Mouse (Mus musculus) intestine, embryonic 14.5 days (tissue): ENCODE results near the gene Akain1. TPM values are rescaled to one million over a fixed set of nuclear protein-coding genes. Genes with fewer than 3 reads are reported as not detected.

ENCODE experiments used
- ATAC-seq: fragments of 200-750 bp; cut with Nextera tagmentation; replicated peaks from 2 replicates; pipeline ENCODE4 v1.8.0; 2017; ENCODE audit warnings: low read depth, moderate number of reproducible peaks, moderate TSS enrichment, moderate library complexity; ENCODE audit not compliant: low FRiP score, low TSS enrichment
- DNase-seq: peaks from one replicate; pipeline ENCODE4 v3.0.0-alpha.2; 2018; ENCODE audit warnings: low spot score
- H3K27ac ChIP-seq: fragments of 300-500 bp; sonication (generic); 2 replicates; pipeline ENCODE4 v1.5.1; 2014; ENCODE audit warnings: low read depth, mild to moderate bottlenecking, control low read depth
- H3K27me3 ChIP-seq: fragments of 300-500 bp; sonication (generic); replicated peaks from 2 replicates; pipeline ENCODE4 v1.6.1; 2014; ENCODE audit warnings: low read length, control low read depth; ENCODE audit not compliant: control insufficient read depth, insufficient read depth
- H3K36me3 ChIP-seq: fragments of 300-500 bp; sonication (generic); 2 replicates; pipeline ENCODE4 v1.6.1; 2014; ENCODE audit warnings: low read length, control low read depth; ENCODE audit not compliant: control insufficient read depth, insufficient read depth
- H3K4me1 ChIP-seq: fragments of 300-500 bp; sonication (generic); replicated peaks from 2 replicates; pipeline ENCODE4 v1.6.1; 2014; ENCODE audit warnings: low read length, control low read depth, mixed read lengths; ENCODE audit not compliant: control insufficient read depth, insufficient read depth
- H3K4me2 ChIP-seq: fragments of 300-500 bp; sonication (generic); 2 replicates; pipeline ENCODE4 v1.6.1; 2014; ENCODE audit warnings: low read length
- H3K4me3 ChIP-seq: fragments of 300-500 bp; sonication (generic); 2 replicates; pipeline ENCODE4 v1.5.1; 2014; ENCODE audit warnings: low read depth, low read length, control low read depth, mixed read lengths
- H3K9ac ChIP-seq: fragments of 300-500 bp; sonication (generic); 2 replicates; pipeline ENCODE4 v1.6.1; 2014; ENCODE audit warnings: mild to moderate bottlenecking, low read length
- H3K9me3 ChIP-seq: fragments of 300-500 bp; sonication (generic); 2 replicates; pipeline ENCODE4 v1.6.1; 2016; ENCODE audit warnings: low read length, control low read depth; ENCODE audit not compliant: control insufficient read depth
- WGBS: fragments of 180-500 bp; shearing (Covaris S2); extraction: QIAGEN DNeasy Blood & Tissue Kit; methylation state at CpG from one replicate; pipeline ENCODE4 v1.1.7; 2014; 5-methylcytosine and 5-hydroxymethylcytosine counted together
- polyA plus RNA-seq: library from polyadenylated mRNA; unstranded; fragments of >200 nt; fragmentation: Nextera tagmentation; extraction: Ambion mirVana; gene quantifications from 2 replicates; pipeline ENCODE4 v1.2.1, GENCODE M21; 2014

The Akain1 gene
- polyA plus RNA-seq, 1 experiment from 2014 or later, result not detected

GRCm38 (mm10) chr17:69472401-69472800 is 33.3 kb downstream of the Akain1 start:
- no peaks in the 10 kb centered on the region for H3K36me3 ChIP-seq
- H3K27ac ChIP-seq, result no peak overlapping the region
- H3K4me3 ChIP-seq, result no peak overlapping the region
- H3K9me3 ChIP-seq, result no peaks in the 10 kb centered on the region
- H3K4me1 ChIP-seq, result no peaks in the 10 kb centered on the region; the same call in 1 of the 2 replicates
- WGBS, result 58% methylated on average over 9 of the region's 9 CpGs
- H3K4me2 ChIP-seq, result no peak overlapping the region
- no peak overlapping the region for H3K9ac ChIP-seq
- DNase-seq, result no peak
- no peak for ATAC-seq
- H3K27me3 ChIP-seq, result peaks cover 10% of the 10 kb centered on the region; the same call in 1 of the 2 replicates

DNA sequence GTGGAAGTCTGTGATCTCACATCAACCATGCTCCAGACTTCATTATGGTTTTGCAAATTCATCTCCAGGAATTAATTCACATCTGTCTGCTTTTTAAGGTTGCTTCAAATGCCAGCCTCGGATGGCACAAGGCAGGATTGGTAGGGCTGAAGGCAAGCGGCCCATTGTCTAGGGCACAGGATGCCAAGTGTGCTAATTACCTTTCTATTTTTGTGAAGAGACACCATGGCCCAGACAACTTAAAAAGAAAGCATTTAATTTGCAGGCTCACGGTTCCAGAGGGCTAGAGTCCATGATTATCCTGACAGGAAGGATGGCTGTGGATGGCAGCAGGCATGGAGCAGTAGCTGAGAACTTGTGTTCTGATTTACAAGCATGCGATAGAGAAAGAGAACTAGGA is 35.0 kb downstream of the Akain1 start:
- H3K36me3 ChIP-seq, result no peaks in the 10 kb centered on the region
- no peak overlapping the region for H3K9ac ChIP-seq
- no peak overlapping the region for H3K4me3 ChIP-seq
- H3K27me3 ChIP-seq, result peaks cover 10% of the 10 kb centered on the region; the same call in 1 of the 2 replicates
- no peak for ATAC-seq
- no peak overlapping the region for H3K4me2 ChIP-seq
- DNase-seq, result no peak
- WGBS, result 86% methylated on average over 4 of the region's 4 CpGs
- no peaks in the 10 kb centered on the region; the same call in 1 of the 2 replicates for H3K4me1 ChIP-seq
- H3K9me3 ChIP-seq, result no peaks in the 10 kb centered on the region
- H3K27ac ChIP-seq, result no peak overlapping the region

DNA sequence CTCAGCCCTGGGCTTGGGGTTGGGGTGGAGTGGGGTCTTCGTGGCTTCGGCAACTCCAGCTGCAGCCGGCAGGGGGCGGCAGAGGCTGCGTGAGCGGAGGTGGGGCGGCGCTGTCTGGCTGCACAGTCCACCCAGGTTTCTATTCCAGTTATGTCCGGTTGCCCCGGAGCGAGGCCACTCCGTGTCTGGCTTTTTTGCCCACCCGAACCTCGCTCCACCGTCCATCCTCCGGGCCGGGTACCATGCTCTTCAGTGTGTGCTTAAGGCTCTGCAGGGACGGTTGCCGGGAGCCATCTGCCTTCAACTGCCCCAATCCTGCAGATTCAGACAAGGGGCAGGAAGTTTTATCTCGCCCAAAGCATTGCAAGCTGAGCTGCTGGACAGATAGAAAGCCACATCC is 36.3 kb downstream of the Akain1 start:
- H3K27me3 ChIP-seq, result peaks cover 10% of the 10 kb centered on the region; the same call in 1 of the 2 replicates
- WGBS, result 1% methylated on average over 20 of the region's 20 CpGs

DNA sequence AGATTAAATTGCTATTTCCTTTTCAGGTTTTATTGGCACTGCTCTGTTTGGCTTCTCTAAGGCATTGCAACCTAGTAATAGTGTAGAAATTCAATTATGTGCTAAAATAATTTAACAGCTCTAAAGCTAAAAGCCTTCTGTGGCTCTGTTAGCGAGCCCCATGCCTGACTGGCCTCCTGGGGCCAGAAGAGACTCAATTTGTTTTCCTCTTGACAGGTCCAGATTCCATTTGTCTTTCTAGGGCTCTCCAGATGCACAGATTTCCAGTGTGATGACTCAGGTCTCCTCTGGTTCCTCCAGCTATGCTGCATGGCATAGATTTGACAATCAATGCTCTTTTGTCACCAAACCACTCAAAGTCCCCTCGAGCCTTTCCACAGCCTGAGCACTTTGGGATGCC is 38.4 kb downstream of the Akain1 start:
- 31% methylated on average over 2 of the region's 2 CpGs for WGBS
- no peak for DNase-seq
- Histone ChIP-seq H3K4me2 (no peak overlapping the region), H3K27ac (no peak overlapping the region), H3K4me1 (no peaks in the 10 kb centered on the region; the same call in 1 of the 2 replicates), H3K27me3 (peaks cover 2% of the 10 kb centered on the region; the same call in 1 of the 2 replicates), H3K4me3 (no peak overlapping the region), H3K9ac (no peak overlapping the region), H3K36me3 (no peaks in the 10 kb centered on the region), H3K9me3 (no peaks in the 10 kb centered on the region)
- no peak for ATAC-seq

More for the DNA sequence above, 36.3 kb downstream of the Akain1 start:
- no peaks in the 10 kb centered on the region; the same call in 1 of the 2 replicates for H3K4me1 ChIP-seq
- peak overlapping the region; percentile 44 for H3K4me3 ChIP-seq
- H3K9ac ChIP-seq, result peak overlapping the region; percentile 52
- no peak overlapping the region for H3K27ac ChIP-seq
- peak overlapping the region; percentile 61 for H3K4me2 ChIP-seq
- no peaks in the 10 kb centered on the region for H3K9me3 ChIP-seq
- DNase-seq, result peak; percentile 90
- peak; percentile 82 for ATAC-seq
- H3K36me3 ChIP-seq, result no peaks in the 10 kb centered on the region

DNA sequence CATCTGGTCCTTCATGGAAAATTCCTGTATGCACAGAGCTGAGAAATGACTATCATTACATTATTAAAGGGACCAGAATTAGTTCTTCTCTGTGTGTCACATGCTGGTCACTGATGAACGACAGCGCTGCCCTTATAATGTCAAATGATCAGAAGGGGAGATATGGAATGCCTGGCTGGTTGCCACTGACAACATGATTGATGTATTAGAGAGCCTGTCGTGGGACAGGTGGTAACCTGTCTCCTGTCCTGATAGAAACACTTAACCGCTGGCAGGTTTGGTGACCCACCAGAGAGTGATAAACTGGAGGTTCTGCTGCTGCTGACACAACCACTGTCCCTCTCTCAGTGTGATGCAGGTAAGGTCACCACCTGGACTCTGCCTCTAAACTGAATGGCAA is 40.1 kb downstream of the Akain1 start:
- H3K9me3 ChIP-seq, result no peaks in the 10 kb centered on the region
- no peaks in the 10 kb centered on the region for H3K27me3 ChIP-seq
- H3K36me3 ChIP-seq, result no peaks in the 10 kb centered on the region
- WGBS, result 69% methylated on average over 4 of the region's 4 CpGs
- H3K4me1 ChIP-seq, result no peaks in the 10 kb centered on the region; the same call in 1 of the 2 replicates
- ATAC-seq (no peak), DNase-seq (no peak)
- H3K9ac ChIP-seq, result no peak overlapping the region
- no peak overlapping the region for H3K27ac ChIP-seq
- no peak overlapping the region for H3K4me3 ChIP-seq
- H3K4me2 ChIP-seq, result no peak overlapping the region

- Histone ChIP-seq H3K36me3 (no peaks in the 10 kb centered on the region), H3K4me2 (no peak overlapping the region), H3K4me1 (no peaks in the 10 kb centered on the region), H3K27me3 (no peaks in the 10 kb centered on the region), H3K4me3 (no peak overlapping the region), H3K9me3 (no peaks in the 10 kb centered on the region), H3K27ac (no peak overlapping the region), H3K9ac (no peak overlapping the region)
- 87% methylated on average over 12 of the region's 12 CpGs for WGBS
- DNase-seq (no peak), ATAC-seq (no peak)
Measured at GRCm38 (mm10) chr17:69487116-69487515, 48.0 kb downstream of the Akain1 start.

- H3K9me3 ChIP-seq, result no peaks in the 10 kb centered on the region
- no peak for ATAC-seq
- no peaks in the 10 kb centered on the region for H3K27me3 ChIP-seq
- no peak overlapping the region for H3K4me2 ChIP-seq
- no peaks in the 10 kb centered on the region for H3K4me1 ChIP-seq
- H3K27ac ChIP-seq, result no peak overlapping the region
- no peak for DNase-seq
- H3K36me3 ChIP-seq, result no peaks in the 10 kb centered on the region
- no peak overlapping the region for H3K4me3 ChIP-seq
- 57% methylated on average over 6 of the region's 6 CpGs for WGBS
- no peak overlapping the region for H3K9ac ChIP-seq
Measured at GRCm38 (mm10) chr17:69487884-69488283, 48.8 kb downstream of the Akain1 start.

- no peaks in the 10 kb centered on the region for H3K9me3 ChIP-seq
- WGBS, result 85% methylated on average over 5 of the region's 5 CpGs
Measured at GRCm38 (mm10) chr17:69488826-69489225, 49.7 kb downstream of the Akain1 start.

GRCm38 (mm10) chr17:69492368-69492767 is 53.2 kb downstream of the Akain1 start:
- no peak for DNase-seq
- WGBS, result 83% methylated on average over 6 of the region's 6 CpGs
- H3K27me3 ChIP-seq, result no peaks in the 10 kb centered on the region

More at GRCm38 (mm10) chr17:69488826-69489225, 49.7 kb downstream of the Akain1 start:
- no peak overlapping the region for H3K4me2 ChIP-seq
- H3K9ac ChIP-seq, result no peak overlapping the region
- ATAC-seq (no peak), DNase-seq (no peak)
- no peaks in the 10 kb centered on the region for H3K36me3 ChIP-seq
- no peaks in the 10 kb centered on the region for H3K27me3 ChIP-seq
- no peak overlapping the region for H3K27ac ChIP-seq
- H3K4me3 ChIP-seq, result no peak overlapping the region
- H3K4me1 ChIP-seq, result no peaks in the 10 kb centered on the region

More at GRCm38 (mm10) chr17:69492368-69492767, 53.2 kb downstream of the Akain1 start:
- H3K4me1 ChIP-seq, result no peaks in the 10 kb centered on the region
- H3K9ac ChIP-seq, result no peak overlapping the region
- no peak overlapping the region for H3K4me2 ChIP-seq
- no peaks in the 10 kb centered on the region for H3K9me3 ChIP-seq
- no peaks in the 10 kb centered on the region for H3K36me3 ChIP-seq
- no peak overlapping the region for H3K27ac ChIP-seq
- ATAC-seq, result no peak
- H3K4me3 ChIP-seq, result no peak overlapping the region
